Mouse (Mus musculus): ENCODE data around the gene Mapk1ip1. TPM values are rescaled to one million over a fixed set of nuclear protein-coding genes. Genes with fewer than 3 reads are reported as not detected.
A peak's percentile ranks its signal among the peaks of the same experiment; 100 is the strongest.

Mapk1ip1 gene
- total RNA-seq, 2 experiments from 2014 or later, result 11.9 to 21.3 TPM

- intact Hi-C loops (cut with DNase I; ENCODE audit: low total_unique reads), result loop anchor here (2.0 kb wide), 1 partner anchor 79 kb away; no protein-coding TSS in a partner anchor
- no peak for DNase-seq
Measured at GRCm38 (mm10) chr7:138843421-138843820, 2.7 kb downstream of the Mapk1ip1 start.

- DNase-seq, result no peak
- intact Hi-C loops (cut with DNase I; ENCODE audit: low total_unique reads), result loop anchor here (2.0 kb wide), 1 partner anchor 81 kb away; no protein-coding TSS in a partner anchor
Measured at GRCm38 (mm10) chr7:138841436-138842151, 4.5 kb downstream of the Mapk1ip1 start.

- intact Hi-C loops (cut with DNase I; ENCODE audit: low total_unique reads), result no loop called here
- DNase-seq, result peak; percentile 63
Measured at GRCm38 (mm10) chr7:138840594-138841021, 5.5 kb downstream of the Mapk1ip1 start.

- no peak for DNase-seq
- intact Hi-C loops (cut with DNase I; ENCODE audit: low total_unique reads), result no loop called here
Measured at GRCm38 (mm10) chr7:138835028-138835427, 11.0 kb downstream of the Mapk1ip1 start.

- DNase-seq, result peak; percentile 54
- intact Hi-C loops (cut with DNase I; ENCODE audit: low total_unique reads), result loop anchor here (5.0 kb wide), 1 partner anchor 96 kb away; no protein-coding TSS in a partner anchor
Measured at GRCm38 (mm10) chr7:138827812-138828211, 18.3 kb downstream of the Mapk1ip1 start.

- intact Hi-C loops (cut with DNase I; ENCODE audit: low total_unique reads), result loop anchor here (5.0 kb wide), 1 partner anchor 93 kb away; no protein-coding TSS in a partner anchor
- no peak for DNase-seq
Measured at GRCm38 (mm10) chr7:138824995-138825756, 20.9 kb downstream of the Mapk1ip1 start.

GRCm38 (mm10) chr7:138824423-138824822, 21.6 kb downstream of the Mapk1ip1 start:
- no peak for DNase-seq
- intact Hi-C loops (cut with DNase I; ENCODE audit: low total_unique reads), result no loop called here

- no peak for DNase-seq
- intact Hi-C loops (cut with DNase I; ENCODE audit: low total_unique reads), result no loop called here
Measured at GRCm38 (mm10) chr7:138818314-138818713, 27.8 kb downstream of the Mapk1ip1 start.

GRCm38 (mm10) chr7:138813213-138813875, 32.7 kb downstream of the Mapk1ip1 start:
- intact Hi-C loops (cut with DNase I; ENCODE audit: low total_unique reads), result no loop called here
- DNase-seq, result no peak

GRCm38 (mm10) chr7:138807146-138807545, 38.9 kb downstream of the Mapk1ip1 start:
- intact Hi-C loops (cut with DNase I; ENCODE audit: low total_unique reads), result no loop called here

GRCm38 (mm10) chr7:138803386-138803785, 42.7 kb downstream of the Mapk1ip1 start:
- no peak for DNase-seq
- intact Hi-C loops (cut with DNase I; ENCODE audit: low total_unique reads), result no loop called here

More at GRCm38 (mm10) chr7:138807146-138807545, 38.9 kb downstream of the Mapk1ip1 start:
- no peak for DNase-seq

- DNase-seq, result no peak
- intact Hi-C loops (cut with DNase I; ENCODE audit: low total_unique reads), result no loop called here
Measured at GRCm38 (mm10) chr7:138788109-138788508, 58.0 kb downstream of the Mapk1ip1 start.

Other genes starting within 250 kb of the Mapk1ip1 start
- gene Ppp2r2d, start 194 bp downstream of the Mapk1ip1 start, total RNA-seq (2021), result 10 to 100 TPM; 25.5 to 28.6 TPM
- 100 to 1,000 TPM in 1 of 2 experiments, 10 to 100 TPM in 1; 96.4 to 147 TPM for gene Bnip3, start 63.2 kb upstream of the Mapk1ip1 start, total RNA-seq (2021)
- gene Jakmip3, start 94.5 kb upstream of the Mapk1ip1 start, total RNA-seq (2021), result not detected
- 1 to 10 TPM; 1.2 to 1.3 TPM for gene Dpysl4, start 239.7 kb upstream of the Mapk1ip1 start, total RNA-seq (2021)

Measured in gastrocnemius, postnatal 14 days (tissue).